Mouse (Mus musculus): ENCODE measurements at regions not wholly inside any gene's neighbourhood (a gene's known extent, or its start where the extent isn't known, plus 50 kb on each side); places are given as distances from the start of the nearest gene placed in this dataset.
"Not testable (repeated sequence)": the region's sequence is repeated elsewhere in the genome, so short reads cannot be mapped to it uniquely, and the experiment has no call there.

DNA sequence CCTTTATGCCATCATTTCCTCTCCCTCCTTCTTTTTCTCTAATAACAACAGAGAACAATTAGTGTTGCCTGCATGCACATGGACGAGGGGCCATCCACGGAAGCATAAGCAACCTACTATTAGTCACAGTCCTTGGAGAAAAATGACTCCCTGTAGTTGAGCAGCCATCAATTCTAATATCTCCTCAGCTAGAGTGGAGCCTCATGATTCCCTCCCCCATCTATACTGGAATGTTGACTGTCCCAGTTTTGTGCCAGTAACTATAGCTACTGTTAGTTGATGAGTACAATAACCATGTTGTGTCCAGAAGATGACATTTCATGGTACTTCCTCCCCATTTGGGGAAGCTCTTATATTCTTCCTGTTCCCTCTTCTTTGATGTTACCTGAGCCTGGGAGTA is 64.3 kb upstream of the Rtn4 start:
- peaks cover 32% of the 10 kb centered on the region for H3K4me1 ChIP-seq
- no peak for ATAC-seq (ENCODE audit: extremely low read depth, insufficient number of reproducible peaks, low FRiP score, low TSS enrichment)
- H3K27ac ChIP-seq (replicated peaks) = no peak overlapping the region
- WGBS = 55% methylated on average over 2 of the region's 2 CpGs
- no peaks in the 10 kb centered on the region for H3K27me3 ChIP-seq (replicated peaks)
- H3K9me3 ChIP-seq = no peaks in the 10 kb centered on the region
- H3K36me3 ChIP-seq = no peaks in the 10 kb centered on the region
- no peak overlapping the region for H3K4me2 ChIP-seq
- H3K4me3 ChIP-seq = no peak overlapping the region
- H3K9ac ChIP-seq = no peak overlapping the region

DNA sequence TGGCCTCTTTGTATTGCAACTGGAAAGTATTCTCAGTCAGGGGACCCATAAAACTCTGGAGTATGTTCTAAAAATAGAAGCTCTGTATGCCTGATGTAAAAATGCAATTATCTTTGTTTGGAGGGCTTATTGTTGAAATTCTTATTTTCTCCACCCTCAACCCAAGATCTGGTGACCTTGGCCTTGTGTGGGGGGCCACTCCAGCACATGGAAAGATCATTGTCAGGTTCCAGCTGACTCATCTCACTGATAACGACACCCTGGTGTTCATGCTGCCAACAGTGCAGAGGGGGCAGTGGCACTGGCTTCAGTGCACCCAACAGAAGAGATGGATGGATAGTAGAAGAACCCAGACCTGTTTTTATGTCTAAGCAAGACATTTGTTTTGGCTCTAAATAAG is 60.3 kb upstream of the Rtn4 start:
- no peak for ATAC-seq (ENCODE audit: extremely low read depth, insufficient number of reproducible peaks, low FRiP score, low TSS enrichment)
- H3K4me2 ChIP-seq = no peak overlapping the region

GRCm38 (mm10) chr11:29633288-29633687 is 59.5 kb upstream of the Rtn4 start:
- 75% methylated on average over 1 of the region's 1 CpGs for WGBS
- H3K27me3 ChIP-seq (replicated peaks); H3K4me3 ChIP-seq; H3K9me3 ChIP-seq; H3K36me3 ChIP-seq; H3K9ac ChIP-seq; ATAC-seq (ENCODE audit: extremely low read depth, insufficient number of reproducible peaks, low FRiP score, low TSS enrichment); H3K4me2 ChIP-seq: not testable (repeated sequence)
- peaks cover 44% of the 10 kb centered on the region for H3K4me1 ChIP-seq
- H3K27ac ChIP-seq (replicated peaks) = peak overlapping the region; percentile 50; the same call in 1 of the 2 replicates

More for the DNA sequence above, 60.3 kb upstream of the Rtn4 start:
- no peak overlapping the region for H3K9ac ChIP-seq
- H3K4me1 ChIP-seq = peaks cover 36% of the 10 kb centered on the region
- peak overlapping the region; percentile 72 for H3K27ac ChIP-seq (replicated peaks)
- no peak overlapping the region for H3K4me3 ChIP-seq
- no peaks in the 10 kb centered on the region for H3K36me3 ChIP-seq
- no peaks in the 10 kb centered on the region for H3K27me3 ChIP-seq (replicated peaks)
- WGBS = 31% methylated on average over 1 of the region's 1 CpGs
- H3K9me3 ChIP-seq = no peaks in the 10 kb centered on the region

DNA sequence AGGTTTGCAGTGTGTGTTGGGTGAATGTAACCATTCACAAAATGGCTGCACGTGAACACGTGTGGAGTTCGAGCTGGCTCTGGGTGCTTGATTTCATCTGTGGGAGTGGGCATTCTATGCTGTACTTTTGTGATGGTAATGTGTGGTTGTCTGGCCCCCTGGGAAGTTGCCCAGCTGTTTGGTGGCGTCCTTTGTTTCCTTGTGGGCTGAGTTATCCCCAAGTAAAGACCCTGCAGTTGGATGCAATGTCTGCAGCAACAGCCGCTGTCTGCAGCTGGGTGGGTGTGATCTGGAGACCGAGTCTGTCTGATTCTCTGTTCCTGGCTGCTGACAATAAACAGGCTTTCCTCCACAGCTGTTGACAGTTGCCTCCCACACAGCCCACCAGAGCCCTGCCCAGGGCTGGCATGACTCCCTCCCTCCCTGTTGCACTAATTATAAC is 56.0 kb upstream of the Rtn4 start:
- H3K4me1 ChIP-seq = peaks cover 54% of the 10 kb centered on the region
- H3K9me3 ChIP-seq = no peaks in the 10 kb centered on the region
- H3K36me3 ChIP-seq = no peaks in the 10 kb centered on the region
- peak overlapping the region; percentile 8; the same call in 1 of the 2 replicates for H3K4me3 ChIP-seq
- peak overlapping the region; percentile 46 for H3K4me2 ChIP-seq
- peak; percentile 77 for ATAC-seq (ENCODE audit: extremely low read depth, insufficient number of reproducible peaks, low FRiP score, low TSS enrichment)
- peak overlapping the region; percentile 90 for H3K27ac ChIP-seq (replicated peaks)
- no peaks in the 10 kb centered on the region for H3K27me3 ChIP-seq (replicated peaks)
- H3K9ac ChIP-seq = peak overlapping the region; percentile 40; the same call in 1 of the 2 replicates
- 24% methylated on average over 6 of the region's 6 CpGs for WGBS

DNA sequence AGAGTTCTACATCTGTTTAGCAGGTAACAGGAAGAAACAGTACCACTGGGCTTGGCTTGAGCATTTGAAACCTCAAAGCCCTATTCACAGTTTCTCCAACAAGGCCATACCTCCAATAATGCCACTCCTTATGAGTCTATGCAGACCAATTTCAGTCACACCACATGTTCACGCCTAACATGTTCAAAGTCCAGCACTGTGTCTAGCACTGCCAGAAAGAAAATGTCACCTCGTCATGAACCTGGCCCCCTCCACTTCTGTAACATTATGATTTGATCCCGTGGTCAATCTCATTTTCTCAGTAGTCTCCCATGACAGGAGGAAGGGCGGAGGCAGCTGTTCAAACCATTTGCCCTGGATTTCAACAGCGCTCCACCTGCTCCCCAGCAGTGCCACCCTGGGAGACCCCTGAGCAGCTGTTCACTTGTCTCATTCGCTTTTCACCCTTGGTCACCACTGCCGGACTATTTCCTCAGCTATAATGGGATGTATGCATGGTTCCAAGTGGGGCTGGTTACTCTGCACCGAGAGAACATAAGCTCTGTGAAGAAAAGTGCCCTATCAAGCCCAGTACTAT is 54.6 kb upstream of the Rtn4 start:
- H3K9ac ChIP-seq = no peak overlapping the region
- H3K4me2 ChIP-seq = no peak overlapping the region
- no peak overlapping the region for H3K4me3 ChIP-seq
- 69% methylated on average over 8 of the region's 8 CpGs for WGBS
- no peaks in the 10 kb centered on the region for H3K27me3 ChIP-seq (replicated peaks)
- H3K9me3 ChIP-seq = no peaks in the 10 kb centered on the region
- no peaks in the 10 kb centered on the region for H3K36me3 ChIP-seq
- peak overlapping the region; percentile 90 for H3K27ac ChIP-seq (replicated peaks)
- ATAC-seq (ENCODE audit: extremely low read depth, insufficient number of reproducible peaks, low FRiP score, low TSS enrichment) = no peak
- H3K4me1 ChIP-seq = peaks cover 40% of the 10 kb centered on the region

- Histone ChIP-seq H3K4me1 (peaks cover 40% of the 10 kb centered on the region), H3K36me3 (no peaks in the 10 kb centered on the region), H3K27me3 (replicated peaks) (no peaks in the 10 kb centered on the region), H3K9ac (no peak overlapping the region), H3K4me2 (peak overlapping the region; percentile 30; the same call in 1 of the 2 replicates), H3K4me3 (no peak overlapping the region), H3K9me3 (no peaks in the 10 kb centered on the region), H3K27ac (replicated peaks) (peak overlapping the region; percentile 90)
- ATAC-seq (ENCODE audit: extremely low read depth, insufficient number of reproducible peaks, low FRiP score, low TSS enrichment) = no peak
- WGBS = 13% methylated on average over 2 of the region's 2 CpGs
These were observed 53.9 kb upstream of the Rtn4 start for GRCm38 (mm10) chr11:29638861-29639260.
